Mouse (Mus musculus): ENCODE data around the gene Eif4enif1. TPM values are rescaled to one million over a fixed set of nuclear protein-coding genes. Genes with fewer than 3 reads are reported as not detected.

The Eif4enif1 gene
- total and polyA plus RNA-seq, 2 experiments from 2014 or later = 43.3 to 56.9 TPM

GRCm38 (mm10) chr11:3283645-3284044 lies 81.5 kb downstream of the Eif4enif1 start:
- no peaks in the 10 kb centered on the region for H3K4me1 ChIP-seq (ENCODE audit: insufficient read depth, low read length)
- no peak overlapping the region for H3K27ac ChIP-seq (ENCODE audit: low read depth, low read length)
- ATAC-seq (ENCODE audit: low FRiP score) (no peak), DNase-seq (ENCODE audit: low spot score) (no peak)
- no peaks in the 10 kb centered on the region for H3K36me3 ChIP-seq (ENCODE audit: insufficient read depth, low read length)
- no peak overlapping the region for H3K4me2 ChIP-seq (ENCODE audit: low read depth, low read length, poor library complexity, severe bottlenecking)
- no peaks in the 10 kb centered on the region for H3K9me3 ChIP-seq (ENCODE audit: low read length)
- TF ChIP-seq CTCF (IDR thresholded peaks at IDR 0.05) = no peak
- H3K9ac ChIP-seq (replicated peaks; ENCODE audit: low read length, poor library complexity, severe bottlenecking) = no peak overlapping the region
- H3K27me3 ChIP-seq (ENCODE audit: insufficient read depth, low read length) = no peaks in the 10 kb centered on the region
- 90% methylated on average over 6 of the region's 6 CpGs for whole genome bisulfite sequencing
- no peak overlapping the region for H3K4me3 ChIP-seq (ENCODE audit: low read depth, low read length)

GRCm38 (mm10) chr11:3285940-3286339 lies 83.7 kb downstream of the Eif4enif1 start:
- no peak for TF ChIP-seq CTCF (IDR thresholded peaks at IDR 0.05)
- H3K36me3 ChIP-seq (ENCODE audit: insufficient read depth, low read length) = no peaks in the 10 kb centered on the region
- 84% methylated on average over 3 of the region's 3 CpGs for WGBS
- no peak for DNase-seq (ENCODE audit: low spot score)
- H3K9ac ChIP-seq (replicated peaks; ENCODE audit: low read length, poor library complexity, severe bottlenecking) = no peak overlapping the region
- H3K4me1 ChIP-seq (ENCODE audit: insufficient read depth, low read length) = no peaks in the 10 kb centered on the region; the same call in 1 of the 2 replicates
- no peaks in the 10 kb centered on the region for H3K27me3 ChIP-seq (ENCODE audit: insufficient read depth, low read length)
- no peak for ATAC-seq (ENCODE audit: low FRiP score)
- no peak overlapping the region for H3K4me2 ChIP-seq (ENCODE audit: low read depth, low read length, poor library complexity, severe bottlenecking)
- no peak overlapping the region for H3K27ac ChIP-seq (ENCODE audit: low read depth, low read length)
- H3K9me3 ChIP-seq (ENCODE audit: low read length) = no peaks in the 10 kb centered on the region
- H3K4me3 ChIP-seq (ENCODE audit: low read depth, low read length) = no peak overlapping the region

- no peaks in the 10 kb centered on the region for H3K9me3 ChIP-seq (ENCODE audit: low read length)
- no peak for ATAC-seq (ENCODE audit: low FRiP score)
- DNase-seq (ENCODE audit: low spot score) = peak; percentile 80
- H3K27ac ChIP-seq (ENCODE audit: low read depth, low read length) = no peak overlapping the region
- no peak for TF ChIP-seq CTCF (IDR thresholded peaks at IDR 0.05)
- H3K4me3 ChIP-seq (ENCODE audit: low read depth, low read length) = no peak overlapping the region
- no peaks in the 10 kb centered on the region for H3K36me3 ChIP-seq (ENCODE audit: insufficient read depth, low read length)
- H3K9ac ChIP-seq (replicated peaks; ENCODE audit: low read length, poor library complexity, severe bottlenecking) = no peak overlapping the region
- no peak overlapping the region for H3K4me2 ChIP-seq (ENCODE audit: low read depth, low read length, poor library complexity, severe bottlenecking)
- no peaks in the 10 kb centered on the region; the same call in 1 of the 2 replicates for H3K4me1 ChIP-seq (ENCODE audit: insufficient read depth, low read length)
- no peaks in the 10 kb centered on the region for H3K27me3 ChIP-seq (ENCODE audit: insufficient read depth, low read length)
- 18% methylated on average over 6 of the region's 6 CpGs for WGBS
Observed at GRCm38 (mm10) chr11:3287131-3287530, 84.9 kb downstream of the Eif4enif1 start.

- no peak overlapping the region; the same call in 1 of the 2 replicates for H3K27ac ChIP-seq (ENCODE audit: low read depth, low read length)
- 68% methylated on average over 5 of the region's 5 CpGs for WGBS
Observed at GRCm38 (mm10) chr11:3287921-3288320, 85.7 kb downstream of the Eif4enif1 start.

DNA sequence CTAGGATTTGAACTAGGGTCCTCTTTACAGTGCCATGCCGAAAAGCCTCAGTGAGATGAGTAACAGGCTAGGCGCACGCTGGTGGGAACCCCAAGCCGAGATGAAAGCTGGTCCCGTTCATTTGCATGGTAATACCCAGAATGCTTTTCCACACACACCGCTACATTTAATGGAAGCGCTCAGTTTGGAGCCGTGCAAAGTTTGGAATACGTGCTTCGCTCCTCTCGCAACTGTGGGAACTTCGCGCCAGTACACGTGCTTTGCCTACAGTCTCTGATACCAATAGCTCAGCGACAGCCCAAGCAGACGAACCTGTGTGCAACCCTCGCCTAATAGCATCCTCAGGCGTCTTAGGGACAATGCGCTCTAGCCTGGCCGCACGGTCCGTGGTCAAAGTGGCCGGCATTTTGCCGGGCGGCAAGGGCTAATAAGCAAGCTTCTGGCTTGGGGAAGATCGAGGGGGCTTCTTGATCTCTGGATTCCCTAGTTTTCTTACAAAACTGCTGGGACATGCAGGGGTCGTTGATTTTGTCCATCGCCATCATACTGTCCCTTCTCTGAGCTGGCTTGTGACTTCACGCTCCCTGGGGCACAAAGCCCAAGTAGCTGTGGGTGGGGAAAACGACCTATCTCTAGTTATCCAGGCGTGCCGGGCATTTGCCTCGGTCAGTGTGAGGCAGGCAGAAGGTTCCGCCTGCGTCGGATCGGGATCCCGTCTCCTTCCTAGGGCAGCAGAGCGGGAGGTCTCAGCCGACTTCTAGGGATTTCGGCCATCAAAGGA lies 86.5 kb downstream of the Eif4enif1 start, which contains the start of gene Patz1:
Patz1 (plus strand) TSS at position 354 of the 781 bp plus-strand sequence.
- WGBS = under 1% methylated on average over 41 of the region's 41 CpGs
- H3K4me1 ChIP-seq (ENCODE audit: insufficient read depth, low read length) = peaks cover 11% of the 10 kb centered on the region; the same call in 1 of the 2 replicates

More at GRCm38 (mm10) chr11:3287921-3288320, 85.7 kb downstream of the Eif4enif1 start:
- Histone ChIP-seq H3K36me3 (ENCODE audit: insufficient read depth, low read length) (no peaks in the 10 kb centered on the region), H3K4me1 (ENCODE audit: insufficient read depth, low read length) (peaks cover 3% of the 10 kb centered on the region; the same call in 1 of the 2 replicates), H3K27me3 (ENCODE audit: insufficient read depth, low read length) (no peaks in the 10 kb centered on the region), H3K4me2 (ENCODE audit: low read depth, low read length, poor library complexity, severe bottlenecking) (peak overlapping the region; percentile 100; the same call in 1 of the 2 replicates), H3K9me3 (ENCODE audit: low read length) (no peaks in the 10 kb centered on the region), H3K9ac (replicated peaks; ENCODE audit: low read length, poor library complexity, severe bottlenecking) (0 out of 2 replicates have a peak overlapping the region, but pooled peaks have one; percentile 84), H3K4me3 (ENCODE audit: low read depth, low read length) (peak overlapping the region; percentile 79)
- no peak for DNase-seq (ENCODE audit: low spot score)
- no peak for ATAC-seq (ENCODE audit: low FRiP score)
- no peak for TF ChIP-seq CTCF (IDR thresholded peaks at IDR 0.05)

GRCm38 (mm10) chr11:3289302-3289802 lies 87.2 kb downstream of the Eif4enif1 start:
- ATAC-seq (ENCODE audit: low FRiP score) = peak; percentile 88
- 0% methylated on average over 26 of the region's 40 CpGs for WGBS
- peaks cover 11% of the 10 kb centered on the region; the same call in 1 of the 2 replicates for H3K4me1 ChIP-seq (ENCODE audit: insufficient read depth, low read length)

More for the DNA sequence above, 86.5 kb downstream of the Eif4enif1 start, which contains the start of gene Patz1:
- ATAC-seq (ENCODE audit: low FRiP score) = peak; percentile 32; the same call in 1 of the 2 replicates
- Histone ChIP-seq H3K4me2 (ENCODE audit: low read depth, low read length, poor library complexity, severe bottlenecking) (peak within 1 kb of the TSS; percentile 100), H3K36me3 (ENCODE audit: insufficient read depth, low read length) (peaks cover 6% of the 10 kb centered on the region; the same call in 1 of the 2 replicates), H3K27me3 (ENCODE audit: insufficient read depth, low read length) (no peaks in the 10 kb centered on the region), H3K27ac (ENCODE audit: low read depth, low read length) (peak within 1 kb of the TSS; percentile 100), H3K9me3 (ENCODE audit: low read length) (no peaks in the 10 kb centered on the region), H3K9ac (replicated peaks; ENCODE audit: low read length, poor library complexity, severe bottlenecking) (peak within 1 kb of the TSS; percentile 84), H3K4me3 (ENCODE audit: low read depth, low read length) (peak within 1 kb of the TSS; percentile 79)
- DNase-seq (ENCODE audit: low spot score) = peak; percentile 70
- TF ChIP-seq CTCF (IDR thresholded peaks at IDR 0.05) = no peak

More at GRCm38 (mm10) chr11:3289302-3289802, 87.2 kb downstream of the Eif4enif1 start:
- Histone ChIP-seq H3K9ac (replicated peaks; ENCODE audit: low read length, poor library complexity, severe bottlenecking) (peak overlapping the region; percentile 84), H3K4me2 (ENCODE audit: low read depth, low read length, poor library complexity, severe bottlenecking) (peak overlapping the region; percentile 100), H3K27me3 (ENCODE audit: insufficient read depth, low read length) (no peaks in the 10 kb centered on the region), H3K4me3 (ENCODE audit: low read depth, low read length) (peak overlapping the region; percentile 79), H3K9me3 (ENCODE audit: low read length) (no peaks in the 10 kb centered on the region), H3K27ac (ENCODE audit: low read depth, low read length) (peak overlapping the region; percentile 100), H3K36me3 (ENCODE audit: insufficient read depth, low read length) (peaks cover 12% of the 10 kb centered on the region)
- peak; percentile 95 for DNase-seq (ENCODE audit: low spot score)
- no peak for TF ChIP-seq CTCF (IDR thresholded peaks at IDR 0.05)

Measured in midbrain, postnatal 0 days (tissue).